Mouse (Mus musculus): ENCODE results near the gene Abhd8.

GRCm38 (mm10) chr8:71471861-71472260, 8.4 kb upstream of the Abhd8 start:
- TF ChIP-seq CTCF (IDR thresholded peaks at IDR 0.05; ENCODE audit: control insufficient read depth, insufficient read depth, insufficient read length) (no peak), CEBPB (IDR thresholded peaks at IDR 0.05; ENCODE audit: low read depth) (no peak), FOSL1 (IDR thresholded peaks at IDR 0.05; ENCODE audit: insufficient read depth, low read length, poor library complexity, severe bottlenecking) (no peak), MYOG (IDR thresholded peaks at IDR 0.05; ENCODE audit: control insufficient read depth, extremely low read depth, insufficient read length) (no peak), MAX (IDR thresholded peaks at IDR 0.05) (no peak)

Data from C2C12 (cell line).